Mouse (Mus musculus): Measurements from ENCODE around the gene Kcnj11.

Gene Kcnj11

DNA sequence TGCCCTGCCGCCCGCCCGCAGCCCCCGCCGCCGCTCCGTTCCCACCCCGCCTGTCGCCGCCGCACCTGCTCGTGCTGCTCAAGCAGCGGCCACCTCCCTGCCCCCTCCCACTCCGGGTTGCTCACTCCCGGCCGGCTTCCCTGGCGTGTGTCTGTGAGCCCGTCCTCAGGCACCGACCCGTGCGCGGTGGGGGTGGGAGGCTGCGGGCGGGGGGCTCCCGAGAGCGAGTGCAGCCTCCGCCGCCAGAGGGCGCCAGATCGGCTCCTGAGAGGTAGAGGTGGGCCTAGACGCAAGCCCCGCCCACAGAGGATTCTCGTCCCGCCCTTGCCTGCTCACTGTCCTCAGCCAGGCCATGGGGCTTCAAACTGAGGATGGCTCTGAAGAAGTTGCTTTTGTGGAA is at the start of gene Kcnj11:
Gene Kcnj11 (minus strand): TSS at position 202 of the 400 bp plus-strand sequence.
- ChIA-PET CTCF (interaction anchor here in 1 of 4 experiments (0.6 kb wide), 1 partner anchor 102 kb away, joined by 5 read pairs; no protein-coding TSS in a partner anchor), POLR2A (no interaction called here)

- ChIA-PET POLR2A (interaction anchor here in 1 of 4 experiments (1.1 kb wide), 1 partner anchor 12 kb away, joined by 3 read pairs; no protein-coding TSS in a partner anchor), CTCF (interaction anchor here in 1 of 4 experiments (0.6 kb wide), 1 partner anchor 716 kb away, joined by 3 read pairs; no protein-coding TSS in a partner anchor)
Observed at GRCm38 (mm10) chr7:46147417-46147816, 46.9 kb upstream of the Kcnj11 start.

GRCm38 (mm10) chr7:46146675-46147308 is 46.2 kb upstream of the Kcnj11 start:
- CTCF ChIA-PET, result interaction anchor here in 1 of 4 experiments (0.6 kb wide), 1 partner anchor 250 kb away, joined by 6 read pairs; the partner anchor contains the start of genes Syngr4 and Tmem143
- POLR2A ChIA-PET, result interaction anchor here in 1 of 4 experiments (1.1 kb wide), 1 partner anchor 11 kb away, joined by 3 read pairs; no protein-coding TSS in a partner anchor

DNA sequence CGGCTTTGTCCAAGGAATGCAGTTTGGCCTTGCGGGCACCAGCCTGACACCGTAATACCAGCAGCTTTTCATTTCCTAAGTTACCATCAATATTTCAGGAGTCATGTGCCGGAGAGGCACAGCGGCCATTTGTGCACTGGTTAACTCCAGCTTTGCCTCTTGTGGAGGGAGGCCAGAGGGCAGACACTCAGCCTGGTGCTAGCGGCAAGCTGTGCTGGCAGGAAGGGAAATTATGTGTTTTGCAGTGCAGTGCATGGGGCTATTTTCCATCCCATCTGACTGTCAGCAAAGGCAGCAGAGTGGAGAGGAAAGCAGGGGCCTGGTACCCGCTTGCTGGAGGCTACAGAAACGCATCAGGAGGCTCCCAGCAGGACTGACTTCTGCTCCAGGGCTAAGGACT is 43.5 kb upstream of the Kcnj11 start:
- CTCF ChIA-PET, result no interaction called here
- POLR2A ChIA-PET, result no interaction called here

DNA sequence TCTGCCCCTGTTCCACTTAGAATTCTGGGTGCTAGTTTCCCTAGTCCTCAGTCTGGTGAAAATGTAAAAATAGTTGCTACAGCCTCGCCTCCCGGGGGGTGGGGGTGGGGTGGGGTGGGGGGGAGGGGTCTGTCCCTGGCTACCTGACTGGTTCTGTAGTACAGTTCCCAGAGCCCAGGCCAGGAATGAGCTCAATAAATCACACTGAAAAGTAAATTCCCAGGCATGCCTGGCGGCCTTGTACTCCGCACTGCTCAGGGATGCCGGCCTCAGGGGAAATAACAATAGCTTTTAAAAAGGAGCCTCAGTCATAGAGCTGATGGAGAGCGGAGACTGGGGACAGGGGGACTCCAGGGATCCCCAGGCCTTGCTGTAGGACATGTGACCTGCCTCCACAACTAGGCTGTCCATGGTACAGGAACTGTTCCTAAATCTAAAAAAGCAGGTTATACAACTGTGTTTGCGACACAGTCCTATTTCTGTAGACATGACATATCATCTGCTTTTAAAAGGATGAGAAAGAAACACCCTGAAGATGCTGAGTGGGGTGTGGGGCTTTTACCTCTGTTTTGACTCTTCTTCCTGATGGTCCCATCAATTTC is 37.9 kb upstream of the Kcnj11 start:
- ChIA-PET POLR2A (interaction anchor here in 1 of 4 experiments (1.1 to 1.6 kb wide), 3 partner anchors 10 to 30 kb away, joined by 3 to 6 read pairs (median 5); no protein-coding TSS in a partner anchor), CTCF (no interaction called here)

DNA sequence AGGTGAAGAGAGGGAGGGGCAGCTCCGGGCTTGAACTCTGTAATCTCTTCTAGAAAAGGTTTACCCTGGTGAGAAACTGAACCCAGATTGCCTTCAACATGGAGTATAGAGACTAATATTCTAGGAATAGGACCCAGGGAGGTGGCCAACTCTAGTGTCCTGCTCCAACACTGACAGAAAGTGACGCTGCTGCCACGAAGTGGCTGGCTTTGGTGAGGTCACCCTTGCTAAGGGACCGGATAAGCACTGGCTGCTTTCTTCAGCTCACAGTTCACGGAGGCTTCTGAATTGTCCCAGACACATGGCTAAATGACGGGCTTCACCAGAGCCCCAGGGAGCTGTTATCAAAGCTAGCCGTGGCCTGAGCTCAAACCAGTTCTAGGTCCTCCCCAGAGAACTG is 33.3 kb upstream of the Kcnj11 start:
- POLR2A ChIA-PET, result interaction anchor here in 2 of 4 experiments (0.5 to 1.4 kb wide), 3 partner anchors 11 to 379 kb away, joined by 3 to 9 read pairs (median 4); no protein-coding TSS in a partner anchor
- CTCF ChIA-PET, result interaction anchor here in 3 of 4 experiments (0.5 to 1.0 kb wide), 3 partner anchors 32 to 326 kb away, joined by 3 to 4 read pairs (median 3); no protein-coding TSS in a partner anchor

GRCm38 (mm10) chr7:46132229-46132628 is 31.7 kb upstream of the Kcnj11 start:
- ChIA-PET POLR2A (no interaction called here), CTCF (no interaction called here)

GRCm38 (mm10) chr7:46131806-46132205 is 31.2 kb upstream of the Kcnj11 start:
- POLR2A ChIA-PET, result interaction anchor here in 1 of 4 experiments (0.5 kb wide), 1 partner anchor 708 kb away, joined by 6 read pairs; no protein-coding TSS in a partner anchor
- CTCF ChIA-PET, result no interaction called here

DNA sequence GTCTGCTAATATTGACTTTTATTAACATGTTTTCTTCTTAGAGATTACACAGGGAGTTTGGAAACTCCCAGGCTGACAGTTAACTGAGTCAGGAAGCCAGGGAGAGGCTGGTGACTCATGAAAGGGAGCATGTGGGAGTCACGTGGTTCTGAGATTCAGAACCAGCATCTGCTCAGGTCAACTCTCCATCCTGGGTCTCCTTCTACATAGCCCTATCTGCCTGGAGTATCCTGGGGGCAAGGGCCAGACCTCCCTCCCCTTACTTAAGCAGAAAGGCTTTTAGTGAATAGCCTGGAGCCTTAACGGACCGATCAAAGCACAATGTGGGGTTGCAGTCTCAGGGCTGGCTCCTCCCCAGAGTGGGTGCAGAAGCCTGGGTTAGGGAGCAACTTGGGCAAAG is 30.7 kb upstream of the Kcnj11 start:
- CTCF ChIA-PET, result no interaction called here
- POLR2A ChIA-PET, result interaction anchor here in 1 of 4 experiments (0.5 kb wide), 1 partner anchor 708 kb away, joined by 6 read pairs; no protein-coding TSS in a partner anchor

- ChIA-PET POLR2A (no interaction called here), CTCF (no interaction called here)
Observed at GRCm38 (mm10) chr7:46130723-46131122, 30.2 kb upstream of the Kcnj11 start.

DNA sequence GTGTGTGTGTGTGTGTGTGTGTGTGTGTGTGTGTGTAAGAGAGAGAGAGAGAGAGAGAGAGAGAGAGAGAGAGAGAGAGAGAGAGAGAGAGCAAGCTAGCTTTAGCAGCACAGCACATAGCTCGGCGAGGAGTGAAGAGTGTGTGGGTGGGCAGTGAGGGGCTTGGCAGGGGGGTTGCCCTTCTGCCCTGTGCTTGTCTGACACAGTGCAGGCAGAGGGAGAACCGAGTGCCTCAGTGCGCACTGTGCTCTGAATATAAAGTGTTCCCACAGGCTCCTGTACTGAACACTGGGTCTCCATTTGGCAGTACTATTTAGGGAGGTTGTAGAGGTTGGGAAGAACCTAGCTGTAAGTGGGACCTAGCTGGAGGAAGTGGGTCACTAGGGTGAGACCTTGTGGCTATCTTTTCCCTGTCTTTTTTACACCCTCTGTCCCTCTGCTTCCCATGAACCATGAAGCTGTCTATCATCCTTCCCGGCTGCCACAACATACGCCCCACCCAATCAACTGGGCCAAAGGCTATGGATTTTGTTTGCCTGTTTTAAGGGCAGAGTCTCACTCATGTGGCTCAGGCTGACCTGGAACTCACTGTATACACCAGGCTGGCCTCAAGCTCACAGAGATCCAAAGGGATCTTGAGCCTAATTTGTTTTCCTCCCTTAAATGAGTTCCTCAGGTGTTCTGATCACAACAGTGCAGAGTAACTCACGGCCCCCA is 29.1 kb upstream of the Kcnj11 start:
- POLR2A ChIA-PET, result interaction anchor here in 1 of 4 experiments (0.7 kb wide), 1 partner anchor 114 kb away, joined by 8 read pairs; no protein-coding TSS in a partner anchor
- CTCF ChIA-PET, result interaction anchor here in 1 of 4 experiments (0.7 kb wide), 1 partner anchor 72 kb away, joined by 3 read pairs; no protein-coding TSS in a partner anchor

- CTCF ChIA-PET, result no interaction called here
- POLR2A ChIA-PET, result interaction anchor here in 1 of 4 experiments (0.6 to 1.4 kb wide), 3 partner anchors 10 to 147 kb away, joined by 3 to 6 read pairs (median 5); partner anchors contain the start of gene Nomo1
Observed at GRCm38 (mm10) chr7:46128196-46128595, 27.6 kb upstream of the Kcnj11 start.

GRCm38 (mm10) chr7:46125340-46125739 is 24.8 kb upstream of the Kcnj11 start:
- POLR2A ChIA-PET, result interaction anchor here in 1 of 4 experiments (0.6 kb wide), 1 partner anchor 333 kb away, joined by 4 read pairs; no protein-coding TSS in a partner anchor
- CTCF ChIA-PET, result no interaction called here

- POLR2A ChIA-PET, result interaction anchor here in 1 of 4 experiments (0.6 kb wide), 1 partner anchor 377 kb away, joined by 3 read pairs; no protein-coding TSS in a partner anchor
- CTCF ChIA-PET, result no interaction called here
Observed at GRCm38 (mm10) chr7:46124460-46124859, 23.9 kb upstream of the Kcnj11 start.

- POLR2A ChIA-PET, result interaction anchor here in 1 of 4 experiments (0.7 to 1.3 kb wide), 2 partner anchors 10 to 14 kb away, joined by 3 to 4 read pairs; no protein-coding TSS in a partner anchor
- CTCF ChIA-PET, result no interaction called here
Observed at GRCm38 (mm10) chr7:46122964-46123363, 22.4 kb upstream of the Kcnj11 start.

DNA sequence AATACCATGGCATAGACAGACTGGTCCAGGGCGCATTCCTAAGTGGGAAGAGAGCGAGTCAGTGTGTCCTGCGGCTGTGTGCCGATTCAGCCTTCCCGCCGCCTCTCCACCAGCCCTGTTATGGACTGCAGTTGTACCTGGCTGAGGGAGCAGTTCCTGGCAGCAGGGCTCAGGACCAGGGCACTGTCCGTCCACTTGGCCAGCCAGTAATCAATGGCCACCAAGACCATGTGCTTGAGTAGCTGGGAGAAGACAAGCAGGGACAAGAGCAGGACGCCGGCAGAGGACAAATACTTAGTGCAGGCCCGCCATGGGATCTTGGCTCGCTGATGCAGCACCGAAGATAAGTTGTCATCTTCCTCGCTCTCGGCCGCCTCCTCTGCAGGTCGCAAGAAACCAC is 16.5 kb upstream of the Kcnj11 start:
- ChIA-PET POLR2A (interaction anchor here in 1 of 4 experiments (0.6 kb wide), 1 partner anchor 154 kb away, joined by 3 read pairs; no protein-coding TSS in a partner anchor), CTCF (no interaction called here)

GRCm38 (mm10) chr7:46116118-46116581 is 15.6 kb upstream of the Kcnj11 start:
- ChIA-PET POLR2A (interaction anchor here in 1 of 4 experiments (0.6 to 1.4 kb wide), 2 partner anchors 12 to 19 kb away, joined by 3 to 4 read pairs; no protein-coding TSS in a partner anchor), CTCF (interaction anchor here in 1 of 4 experiments (0.7 kb wide), 1 partner anchor 281 kb away, joined by 3 read pairs; no protein-coding TSS in a partner anchor)

- ChIA-PET POLR2A (no interaction called here), CTCF (no interaction called here)
Observed at GRCm38 (mm10) chr7:46113435-46113834, 12.9 kb upstream of the Kcnj11 start.

DNA sequence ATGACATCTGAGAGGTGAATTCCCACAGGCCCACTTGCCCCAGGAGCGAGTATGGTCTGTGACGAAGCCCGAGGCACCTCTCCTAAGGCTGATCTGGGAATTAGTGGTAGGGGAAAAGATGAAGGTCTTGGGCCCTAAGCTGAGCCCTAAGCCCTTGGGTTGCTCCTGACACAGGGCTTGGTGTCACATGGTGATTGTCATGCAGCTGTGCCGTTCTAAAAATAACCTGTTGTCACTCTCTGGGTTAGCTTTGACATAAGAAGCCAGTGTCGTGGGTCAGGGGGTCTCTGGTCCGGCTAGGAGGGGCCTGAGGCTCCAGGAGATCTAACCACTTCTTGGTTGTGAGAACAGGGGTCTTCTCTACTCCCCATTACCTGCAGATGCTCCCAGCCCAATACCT is 11.4 kb upstream of the Kcnj11 start:
- ChIA-PET CTCF (no interaction called here), POLR2A (interaction anchor here in 2 of 4 experiments (0.6 to 1.5 kb wide), 4 partner anchors 9 to 869 kb away, joined by 3 to 5 read pairs (median 4); no protein-coding TSS in a partner anchor)
